Mouse (Mus musculus): ENCODE data around the gene Hist2h2bb.
"Not testable (repeated sequence)": the region's sequence is repeated elsewhere in the genome, so short reads cannot be mapped to it uniquely, and the experiment has no call there.

Gene Hist2h2bb

DNA sequence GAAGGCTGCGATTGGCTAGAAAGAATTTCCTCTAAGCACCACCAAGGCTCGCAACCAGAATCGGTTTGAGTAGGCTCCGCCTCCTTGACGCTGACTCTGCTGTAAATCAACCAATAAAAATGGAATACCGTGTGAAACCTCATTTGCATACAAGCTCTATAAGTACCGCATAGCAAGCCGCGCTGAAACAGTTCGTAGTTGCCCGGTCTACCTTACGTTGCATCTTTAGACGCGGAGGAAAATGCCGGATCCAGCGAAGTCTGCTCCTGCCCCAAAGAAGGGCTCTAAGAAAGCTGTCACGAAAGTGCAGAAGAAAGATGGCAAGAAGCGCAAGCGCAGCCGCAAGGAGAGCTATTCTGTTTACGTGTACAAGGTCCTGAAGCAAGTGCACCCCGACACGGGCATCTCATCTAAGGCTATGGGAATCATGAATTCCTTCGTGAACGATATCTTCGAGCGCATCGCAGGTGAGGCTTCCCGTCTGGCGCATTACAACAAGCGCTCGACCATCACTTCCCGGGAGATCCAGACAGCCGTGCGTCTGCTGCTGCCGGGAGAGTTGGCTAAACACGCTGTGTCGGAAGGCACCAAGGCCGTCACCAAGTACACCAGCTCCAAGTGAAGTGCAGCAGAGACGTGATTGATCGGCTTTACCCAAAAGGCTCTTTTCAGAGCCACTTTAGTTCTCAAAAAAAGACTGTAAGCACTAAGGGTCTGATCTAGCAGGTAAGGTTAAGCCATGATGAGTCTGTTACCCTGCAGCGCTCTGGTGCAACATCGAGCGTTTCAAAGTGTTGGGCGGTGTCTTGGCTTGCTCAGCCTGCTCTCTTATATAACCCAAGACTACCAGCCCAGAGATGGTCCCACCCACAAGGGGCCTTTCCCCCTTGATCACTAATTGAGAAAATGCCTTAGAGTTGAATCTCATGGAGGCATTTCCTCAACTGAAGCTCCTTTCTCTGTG lies at the start of gene Hist2h2bb:
TSS of gene Hist2h2bb (plus strand) at position 242 of the 964 bp plus-strand sequence.
- DNase-seq (ENCODE audit: low spot score in 2 of 2): peak; percentile 91

GRCm38 (mm10) chr3:96220131-96220764 lies 49.3 kb upstream of the Hist2h2bb start:
- DNase-seq (ENCODE audit: low spot score in 2 of 2): not testable (repeated sequence)

- DNase-seq (ENCODE audit: low spot score in 2 of 2): peak; percentile 80
These were observed 48.5 kb upstream of the Hist2h2bb start, which contains the start of the genes Hist2h2ac and Hist2h2be for GRCm38 (mm10) chr3:96220765-96221639. Hist2h2ac (minus strand) TSS chr3:96220880. Hist2h2be (plus strand) TSS chr3:96221119.

- no peak for DNase-seq (ENCODE audit: low spot score in 2 of 2)
These were observed 47.9 kb upstream of the Hist2h2bb start for GRCm38 (mm10) chr3:96221640-96222038.

- no peak for DNase-seq (ENCODE audit: low spot score in 2 of 2)
These were observed 46.8 kb upstream of the Hist2h2bb start for GRCm38 (mm10) chr3:96222774-96223173.

GRCm38 (mm10) chr3:96225421-96225820 lies 44.1 kb upstream of the Hist2h2bb start:
- no peak for DNase-seq (ENCODE audit: low spot score in 2 of 2)

DNA sequence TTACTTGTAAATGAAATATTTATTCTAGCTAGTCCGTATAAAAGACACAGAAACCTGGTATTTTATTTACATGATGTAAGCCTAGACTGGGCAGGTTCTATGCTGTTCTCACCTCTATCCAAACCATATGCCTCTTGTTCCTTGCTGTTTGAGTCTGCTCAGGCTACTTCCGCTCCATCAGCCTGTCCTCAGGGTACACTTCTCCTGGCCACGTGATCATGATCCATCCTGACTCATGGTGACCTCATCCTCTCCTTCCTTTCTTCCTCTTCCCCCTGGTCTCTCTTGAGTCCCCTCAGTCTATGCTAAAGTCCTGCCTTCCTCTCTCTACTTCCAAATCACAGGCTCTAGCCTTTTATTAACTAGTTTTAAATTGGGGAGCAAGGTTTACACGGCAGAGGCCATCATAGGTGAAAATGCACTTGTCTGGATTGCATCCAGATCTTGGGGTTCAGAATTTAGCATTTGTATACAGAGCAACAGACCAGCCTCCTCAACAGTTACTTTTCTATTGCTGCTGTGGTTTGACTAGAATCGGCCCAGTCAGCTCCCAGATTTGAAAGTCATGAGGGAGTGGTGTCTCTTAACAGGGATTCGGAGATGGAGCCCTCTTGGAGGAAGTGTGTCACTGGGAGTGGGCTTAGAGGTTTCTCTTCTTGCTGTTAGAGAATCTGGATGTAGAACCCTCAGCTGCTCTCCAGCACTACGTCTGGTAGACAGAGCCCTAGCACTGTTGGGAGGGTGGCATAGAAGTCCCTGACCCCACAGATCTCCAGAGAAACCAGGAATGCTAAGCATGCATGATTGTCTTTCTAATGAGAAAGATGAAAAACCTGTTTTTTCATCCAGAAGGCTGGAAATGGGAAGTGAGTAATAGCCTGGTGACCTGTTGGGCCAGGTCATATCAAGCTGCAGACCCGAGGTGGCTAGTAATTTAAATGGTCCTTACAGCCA lies 42.6 kb upstream of the Hist2h2bb start:
- DNase-seq (ENCODE audit: low spot score in 2 of 2): no peak

DNA sequence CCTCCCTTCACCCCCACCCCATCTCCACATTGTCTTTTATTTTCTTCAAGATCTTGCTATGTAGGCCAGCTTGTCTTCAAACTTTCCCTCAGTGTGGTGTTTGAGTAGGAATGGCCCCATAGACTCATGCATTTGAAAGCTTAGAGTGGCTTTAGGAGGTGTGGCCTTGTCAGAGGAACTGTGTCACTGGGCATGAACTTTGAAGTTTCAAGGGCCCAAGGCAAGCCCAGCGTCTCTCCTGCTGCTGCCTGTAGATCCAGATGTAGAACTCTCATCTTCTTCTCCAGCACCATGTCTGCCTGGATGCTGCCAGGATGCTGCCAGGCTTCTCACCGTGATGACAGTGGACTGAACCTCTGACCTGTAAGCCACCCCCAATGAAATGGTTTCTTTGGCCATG lies 40.7 kb upstream of the Hist2h2bb start:
- DNase-seq (ENCODE audit: low spot score in 2 of 2): no peak

- no peak for DNase-seq (ENCODE audit: low spot score in 2 of 2)
These were observed 39.1 kb upstream of the Hist2h2bb start for GRCm38 (mm10) chr3:96230404-96230803.

DNA sequence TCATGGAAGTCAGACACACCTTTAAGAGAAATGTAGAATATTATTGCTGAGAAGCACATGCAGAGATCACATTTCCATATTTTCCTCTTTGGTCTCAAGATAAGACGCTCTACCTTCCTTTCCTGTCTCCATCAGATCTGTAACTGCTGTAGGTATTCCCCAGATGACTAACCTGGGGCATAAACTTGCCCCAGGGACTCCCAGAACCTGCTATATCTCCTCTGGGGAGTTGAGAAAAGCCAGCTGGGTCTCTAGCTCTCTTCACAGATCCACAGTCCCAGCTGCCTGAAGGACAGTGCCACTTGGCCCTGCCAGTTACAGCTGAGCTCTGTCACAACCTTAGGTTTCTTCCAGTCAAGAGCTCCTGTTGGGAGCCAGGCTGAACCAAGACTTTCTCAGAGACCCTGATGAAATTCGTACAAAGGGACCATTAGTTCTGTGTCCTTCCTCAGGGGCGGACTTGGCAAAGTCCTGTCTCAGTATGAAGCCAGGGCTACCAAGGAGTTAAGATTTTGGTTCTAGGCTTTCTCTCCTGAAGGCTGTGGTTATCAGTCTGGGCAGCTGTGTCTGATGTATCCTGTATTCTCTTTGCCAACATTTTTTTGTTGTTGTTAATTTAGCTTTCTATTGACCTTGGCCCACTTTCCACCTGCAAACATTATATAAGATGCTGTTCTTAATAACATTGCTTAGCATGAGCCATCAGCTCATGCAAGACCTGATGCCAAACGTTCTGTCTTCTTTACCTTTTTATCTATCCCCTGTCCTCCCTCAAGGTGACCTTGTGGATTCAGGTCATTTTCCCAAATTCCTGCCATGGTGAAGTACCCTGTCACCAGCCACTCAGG lies 38.4 kb upstream of the Hist2h2bb start:
- no peak for DNase-seq (ENCODE audit: low spot score in 2 of 2)

DNA sequence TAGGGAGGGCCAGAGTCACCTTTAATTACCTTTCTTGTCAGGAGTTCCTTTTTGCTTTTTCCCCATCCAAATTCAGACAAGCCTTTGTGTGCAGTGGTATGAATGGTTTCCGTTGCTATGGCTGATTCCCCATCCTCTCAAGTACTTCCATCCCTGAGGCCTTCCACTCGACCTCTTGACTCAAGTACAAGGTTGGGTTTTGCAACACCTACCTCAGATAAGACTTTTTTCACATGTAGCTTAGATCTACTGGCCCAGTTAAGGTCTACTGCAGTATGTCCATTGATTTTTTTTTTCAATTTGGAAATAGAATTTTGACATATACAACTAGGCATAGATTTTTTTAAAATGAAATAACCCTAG lies 37.8 kb upstream of the Hist2h2bb start:
- DNase-seq (ENCODE audit: low spot score in 2 of 2): no peak

GRCm38 (mm10) chr3:96234914-96235313 lies 34.6 kb upstream of the Hist2h2bb start:
- DNase-seq (ENCODE audit: low spot score in 2 of 2): no peak

DNA sequence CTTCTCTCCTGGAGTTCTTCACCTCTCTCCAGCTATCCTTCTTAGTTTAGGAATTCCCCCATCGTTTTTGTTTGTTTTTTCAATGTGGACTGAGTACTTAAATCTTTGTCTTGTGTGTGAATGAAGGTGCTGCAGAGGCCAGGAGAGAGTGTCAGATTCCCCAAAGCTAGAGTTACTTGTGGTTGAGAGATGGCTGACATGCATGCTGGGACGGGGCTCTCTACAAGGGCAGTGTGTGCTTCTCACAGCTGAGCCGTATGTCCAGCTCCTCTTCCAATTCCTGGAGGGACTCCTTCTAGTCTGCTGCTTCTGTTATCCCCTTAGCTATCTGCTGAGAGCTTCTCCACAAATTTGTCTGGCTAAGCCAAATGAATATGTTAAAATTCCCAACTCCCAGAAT lies 33.7 kb upstream of the Hist2h2bb start:
- DNase-seq (ENCODE audit: low spot score in 2 of 2): no peak

GRCm38 (mm10) chr3:96236834-96237334 lies 32.7 kb upstream of the Hist2h2bb start:
- no peak for DNase-seq (ENCODE audit: low spot score in 2 of 2)

- no peak for DNase-seq (ENCODE audit: low spot score in 2 of 2)
These were observed 32.1 kb upstream of the Hist2h2bb start for GRCm38 (mm10) chr3:96237335-96237903.

DNA sequence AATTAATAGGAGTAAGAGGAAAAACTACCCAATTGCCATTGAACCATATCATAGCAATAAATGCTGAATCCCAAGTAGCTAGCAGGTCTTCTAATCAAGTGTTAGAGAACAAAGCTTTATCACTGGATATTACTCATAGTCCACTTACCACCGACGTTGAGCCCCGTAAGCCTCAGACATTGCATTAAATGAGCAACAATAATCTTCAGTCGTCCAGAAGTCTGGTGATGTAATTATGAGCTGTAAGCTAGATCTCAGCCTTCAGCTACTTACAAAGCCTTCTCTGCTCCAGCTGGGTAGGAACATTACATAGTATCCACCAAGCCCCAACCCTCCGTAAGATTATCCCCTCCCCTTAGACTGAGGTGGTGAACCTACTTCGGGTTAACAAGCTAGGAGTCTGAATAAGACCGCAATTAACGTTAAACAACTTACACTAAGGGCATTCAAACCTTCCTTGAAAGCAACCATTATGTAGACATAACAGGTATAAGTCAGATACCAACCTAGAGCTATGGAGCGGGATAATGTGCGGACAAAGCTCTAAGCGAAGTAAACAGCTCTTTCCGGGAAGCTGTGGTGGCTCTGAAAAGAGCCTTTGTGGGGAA lies 31.5 kb upstream of the Hist2h2bb start:
- DNase-seq (ENCODE audit: low spot score in 2 of 2): no peak

DNA sequence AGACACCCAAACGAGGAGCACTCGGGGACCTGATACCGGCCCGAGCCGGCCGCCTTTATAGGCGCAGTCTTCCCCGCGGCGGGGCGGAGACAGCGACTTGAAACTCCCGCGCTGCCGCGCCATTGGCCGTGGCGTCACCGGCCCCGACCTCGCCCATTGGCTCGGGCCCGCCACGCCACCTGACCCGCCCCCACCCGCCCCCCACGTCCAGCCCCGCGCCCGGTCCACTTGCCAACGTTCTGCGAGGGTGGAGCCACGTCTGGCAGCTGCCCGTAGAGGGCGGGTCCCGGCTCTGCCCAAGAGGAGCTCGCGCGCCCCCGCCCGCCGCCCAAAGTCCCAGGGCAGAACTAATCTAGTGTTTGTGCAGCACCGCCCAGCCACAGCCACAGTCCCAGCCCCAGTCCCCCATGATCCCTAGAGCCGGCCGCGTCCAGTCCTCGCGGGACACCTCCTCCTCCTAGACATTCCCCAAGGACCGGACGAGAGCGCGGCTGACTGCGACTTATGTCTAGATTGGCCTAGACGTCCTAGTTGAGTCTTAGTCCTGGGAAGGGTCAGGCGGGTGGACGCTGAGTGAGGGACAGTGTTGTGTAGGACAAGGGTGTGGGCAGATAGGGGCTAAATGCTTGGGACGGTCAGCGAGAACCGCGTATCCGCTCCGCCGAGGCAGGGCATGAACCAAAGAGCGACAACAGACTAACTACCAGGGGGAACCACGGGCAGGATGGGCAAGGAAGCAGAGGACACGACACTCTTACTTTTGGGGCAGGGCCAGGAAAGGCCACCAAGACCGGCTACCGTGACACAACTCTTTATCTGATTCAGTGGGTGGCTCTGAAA lies 30.4 kb upstream of the Hist2h2bb start, which contains the start of gene Hist2h3c2:
TSS of gene Hist2h3c2 (minus strand) at position 174 of the 840 bp plus-strand sequence.
- DNase-seq (ENCODE audit: low spot score in 2 of 2): not testable (repeated sequence)

Data from frontal cortex, postnatal 10 days (tissue).